In genomic region chr9:119559537-119560276, GRCm38 (mm10) we compare ENCODE assay signal across 29 mouse cellular contexts. TPM values are rescaled to one million over a fixed set of nuclear protein-coding genes. Genes with fewer than 3 reads are reported as not detected.
A peak's percentile ranks its signal among the peaks of the same experiment; 100 is the strongest.
DNase-seq lines count a peak whose midpoint lies in the region; ATAC-seq and TF ChIP-seq lines count a peak whose summit lies in the region.
"Had no signal": no experiment of that assay in that cellular context is flagged by ENCODE, and none has a peak within 500 bp of the region (broad histone marks: within the 10 kb centered on the region; RNA-seq: fewer than 3 reads in every experiment).

No protein-coding gene starts in this region.

- no peak overlapping the region for H3K9ac ChIP-seq in ES-E14 (ENCODE audit: insufficient read depth, low read depth, low read length, poor library complexity, severe bottlenecking)
- H3K9ac ChIP-seq in limb, embryonic 11.5 days (ENCODE audit: low read length): no peak overlapping the region
- H3K9ac ChIP-seq: forebrain, postnatal 0 days; heart, embryonic 13.5 days; hindbrain, embryonic 12.5 days; kidney, embryonic 15.5 days; liver, embryonic 15.5 days; neural tube, embryonic 15.5 days had no signal

- no peaks in the 10 kb centered on the region for H3K9me3 ChIP-seq in ES-E14 (ENCODE audit: control insufficient read depth, insufficient read depth, low read depth, low read length)
- no peaks in the 10 kb centered on the region for H3K9me3 ChIP-seq in limb, embryonic 11.5 days (ENCODE audit: control insufficient read depth, low read length)
- H3K9me3 ChIP-seq: heart, embryonic 13.5 days; hindbrain, embryonic 12.5 days; kidney, embryonic 15.5 days; liver, embryonic 15.5 days; neural tube, embryonic 15.5 days had no signal

- in situ Hi-C loops in ES-E14 (cut with MboI; ENCODE audit: low sequenced_read_pairs in 2 of 2, unreplicated experiment in 2 of 2): no loop called here

- ATAC-seq in limb, embryonic 11.5 days (ENCODE audit: insufficient number of reproducible peaks, low FRiP score, low TSS enrichment, low read depth): no peak
- ATAC-seq: activated CD4-positive, CD25-positive, alpha-beta regulatory T cell, adult 4 months; forebrain, postnatal 0 days had no signal

- 54% methylated on average over 16 of the region's 16 CpGs for WGBS in limb, embryonic 11.5 days

- H3K27ac ChIP-seq in ES-E14 (ENCODE audit: insufficient read depth, low read depth, low read length, poor library complexity, severe bottlenecking): no peak overlapping the region
- no peak overlapping the region for H3K27ac ChIP-seq in limb, embryonic 11.5 days (replicated peaks; ENCODE audit: low read depth, low read length)
- H3K27ac ChIP-seq: heart, embryonic 13.5 days; hindbrain, embryonic 12.5 days; kidney, embryonic 15.5 days; left cerebral cortex, adult 2 months; liver, embryonic 15.5 days; neural tube, embryonic 15.5 days had no signal

- H3K4me2 ChIP-seq in limb, embryonic 11.5 days (ENCODE audit: low read depth, severe bottlenecking): no peak overlapping the region
- H3K4me2 ChIP-seq: heart, embryonic 13.5 days; hindbrain, embryonic 12.5 days; kidney, embryonic 15.5 days; liver, embryonic 15.5 days; midbrain, embryonic 11.5 days; neural tube, embryonic 15.5 days had no signal

- no peaks in the 10 kb centered on the region for H3K36me3 ChIP-seq in ES-E14 (ENCODE audit: control insufficient read depth, insufficient read depth, low read length, poor library complexity, severe bottlenecking)
- no peaks in the 10 kb centered on the region for H3K36me3 ChIP-seq in limb, embryonic 11.5 days (ENCODE audit: control insufficient read depth, insufficient read depth, low read length)
- H3K36me3 ChIP-seq: heart, embryonic 13.5 days; hindbrain, embryonic 12.5 days; kidney, embryonic 15.5 days; liver, embryonic 15.5 days; neural tube, embryonic 15.5 days had no signal

- H3K4me3 ChIP-seq in ES-E14 (ENCODE audit: insufficient read depth in 1 of 2, low read depth in 1 of 2, low read length in 2 of 2, poor library complexity in 1 of 2, severe bottlenecking in 1 of 2): no peak overlapping the region
- no peak overlapping the region for H3K4me3 ChIP-seq in limb, embryonic 11.5 days (ENCODE audit: low read depth, low read length)
- H3K4me3 ChIP-seq: heart, embryonic 13.5 days; hindbrain, embryonic 12.5 days; kidney, embryonic 15.5 days; left cerebral cortex, adult 2 months; liver, embryonic 15.5 days; neural tube, embryonic 15.5 days had no signal

- H3K4me1 ChIP-seq in ES-E14 (ENCODE audit: control insufficient read depth in 2 of 2, insufficient read depth in 2 of 2, low read length in 2 of 2, poor library complexity in 1 of 2): peaks cover 0 to 18% of the 10 kb centered on the region in 2 experiments; a peak in 2 of 4 replicates
- peaks cover 12% of the 10 kb centered on the region; the same call in 1 of the 2 replicates for H3K4me1 ChIP-seq in limb, embryonic 11.5 days (ENCODE audit: control insufficient read depth, insufficient read depth, low read length)
- H3K4me1 ChIP-seq: liver, embryonic 15.5 days had no signal

- peak; percentile 46 to 61 for DNase-seq in frontal cortex, adult 2 months (ENCODE audit: extremely low spot score in 1 of 2, low spot score in 1 of 2)
- DNase-seq in frontal cortex, postnatal 25 days (ENCODE audit: low spot score in 2 of 2): no peak
- DNase-seq in ES-E14 (ENCODE audit: low read depth, low spot score): no peak
- DNase-seq in limb, embryonic 11.5 days (ENCODE audit: low spot score): peak; percentile 32
- peak; percentile 16 for DNase-seq in lung, postnatal 14 days
- DNase-seq in thymus, adult 18-20 months: no peak
- DNase-seq in urinary bladder, postnatal 4 days (ENCODE audit: low spot score in 2 of 2): no peak
- DNase-seq in layer of hippocampus, adult 9-10 months (ENCODE audit: low spot score): no peak
- DNase-seq: adrenal gland, adult 8-10 months; cerebellum, adult 18-20 months; cerebellum, postnatal 25 days; forebrain, postnatal 0 days; gastrocnemius, postnatal 25 days; heart, adult 18-20 months; heart, postnatal 14 days; kidney, adult 11 months; liver; right cerebral cortex, postnatal 25 days; spleen, adult 18-20 months; thymus, postnatal 25 days had no signal

- no peaks in the 10 kb centered on the region for H3K27me3 ChIP-seq in limb, embryonic 11.5 days (ENCODE audit: control insufficient read depth, insufficient read depth, low read length)
- H3K27me3 ChIP-seq: kidney, embryonic 15.5 days had no signal

TF ChIP-seq in ES-E14, 5 proteins besides CTCF, POLR2A, EP300 and RAD21:
- TF ChIP-seq ZC3H11A (IDR thresholded peaks at IDR 0.05; ENCODE audit: borderline replicate concordance, low read depth, low read length) (no peak), CHD2 (IDR thresholded peaks at IDR 0.05; ENCODE audit: low read depth, low read length) (no peak), HCFC1 (IDR thresholded peaks at IDR 0.05; ENCODE audit: borderline replicate concordance, insufficient read depth, low read length) (no peak), MAFK (IDR thresholded peaks at IDR 0.05; ENCODE audit: insufficient read depth, low read depth, low read length) (peak; percentile 64; the same call in 1 of the 2 replicates), ZNF384 (IDR thresholded peaks at IDR 0.05; ENCODE audit: low read depth, low read length) (no peak)

RNA-seq across cellular contexts. Expression of gene Scn5a, which starts 19.1 kb away (rescaled TPM):
- polyA plus RNA-seq in frontal cortex, adult 2 months (2012; rRNA removed): 2.1 and 2.2 TPM in 2 replicates
- 0.76 and 0.95 TPM in 2 replicates for total RNA-seq in ES-E14 (2012; rRNA removed)
- polyA plus RNA-seq in limb, embryonic 11.5 days (2014; fragmentation: Nextera tagmentation; extraction: Ambion mirVana): 0.04 TPM in 1 of 2 replicates, not detected in the other
- total RNA-seq: megakaryocyte progenitor cell, adult 5-6 weeks had no signal

Comparison
In these comparisons a context has a peak if more than half of its experiments do, and no peak if none do; other contexts are left out.
1. DNase-seq: peak in frontal cortex, adult 2 months (2 of 2), limb, embryonic 11.5 days (single experiment) and lung, postnatal 14 days (single experiment); none in frontal cortex, postnatal 25 days (0 of 2), ES-E14 (single experiment), thymus, adult 18-20 months (0 of 2), urinary bladder, postnatal 4 days (0 of 2) and layer of hippocampus, adult 9-10 months (single experiment).